Mouse (Mus musculus) heart, adult 18-20 months (tissue): ENCODE results near the gene Dapk3. TPM values are rescaled to one million over a fixed set of nuclear protein-coding genes. Genes with fewer than 3 reads are reported as not detected.
"Not testable (repeated sequence)": the region's sequence is repeated elsewhere in the genome, so short reads cannot be mapped to it uniquely, and the experiment has no call there.

Experiments used
- DNase-seq, 2 experiments: peaks; one replicate each; pipeline ENCODE4 v3.0.0; 2021 to 2022; ENCODE audit warnings: mixed read lengths in 1 of 2
- total RNA-seq, 2 experiments: library from RNA; stranded (reverse); gene quantifications; 2 replicates each; pipeline ENCODE4 v1.2.3; 2021

Dapk3 gene
- total RNA-seq, 2 experiments from 2014 or later = 29.9 to 34.5 TPM

GRCm38 (mm10) chr10:81145778-81146177, 37.0 kb upstream of the Dapk3 start:
- no peak for DNase-seq

DNA sequence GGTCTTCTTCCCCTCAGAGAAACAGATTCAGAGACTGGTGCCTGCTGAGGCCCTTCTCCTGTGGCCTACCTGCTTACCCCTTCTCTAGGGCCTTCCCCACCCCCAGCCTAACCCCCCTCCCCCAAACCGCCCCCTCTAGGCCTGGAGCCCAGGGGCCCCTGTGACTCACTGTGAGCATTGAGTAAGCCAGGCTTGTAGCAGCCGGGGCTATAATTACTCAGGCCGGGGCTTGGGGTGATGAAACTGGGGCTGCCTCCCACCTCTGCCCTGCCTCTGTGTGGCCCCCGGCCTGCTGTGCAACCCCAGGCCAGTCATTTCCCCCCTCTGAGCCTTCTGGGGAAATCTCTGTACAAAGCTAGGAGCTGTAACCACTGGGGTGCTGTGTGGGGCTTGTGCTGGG, 36.5 kb upstream of the Dapk3 start:
- no peak for DNase-seq

- no peak for DNase-seq
Observed at GRCm38 (mm10) chr10:81151261-81151660, 31.5 kb upstream of the Dapk3 start.

DNA sequence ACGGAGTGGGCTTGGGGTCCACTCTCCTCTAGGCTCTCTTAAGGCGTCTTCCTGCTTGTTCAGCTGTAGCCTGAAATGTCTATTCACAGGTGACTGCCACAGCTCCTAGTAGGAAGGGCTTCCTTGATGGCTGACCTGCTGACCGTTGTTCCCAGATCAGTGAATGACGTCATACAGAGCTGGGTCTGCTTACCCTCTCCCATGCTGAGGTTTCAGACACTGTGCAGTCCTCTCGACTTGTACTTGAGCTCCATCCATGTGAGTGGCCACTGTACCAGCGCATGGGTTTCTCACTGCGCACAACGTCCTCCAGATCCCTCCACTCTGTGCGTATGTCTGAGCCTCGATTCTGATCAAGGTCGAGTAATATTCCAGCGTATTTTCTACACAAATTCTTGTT, 30.2 kb upstream of the Dapk3 start:
- DNase-seq = no peak

DNA sequence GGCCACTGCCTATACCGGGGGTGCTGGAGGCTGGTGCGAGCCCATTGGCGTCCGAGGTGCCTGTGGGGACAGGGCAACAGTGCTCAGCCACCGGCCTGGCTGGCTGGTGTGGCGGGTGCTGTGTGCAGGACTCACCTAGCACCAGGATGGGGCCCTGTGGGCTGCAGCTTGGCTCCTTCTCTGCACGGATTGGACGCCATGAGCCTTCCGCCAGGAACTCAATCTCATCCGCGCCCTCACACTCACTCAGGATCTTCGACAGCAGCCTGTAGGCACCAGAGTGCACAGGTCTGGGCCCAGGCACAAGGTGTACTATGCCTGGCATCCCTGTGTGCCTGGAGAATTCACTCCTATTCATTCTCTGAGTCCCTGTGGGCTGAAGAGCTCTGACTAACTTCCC, 28.5 kb upstream of the Dapk3 start:
- no peak for DNase-seq

GRCm38 (mm10) chr10:81154736-81155135, 28.1 kb upstream of the Dapk3 start:
- no peak for DNase-seq

DNA sequence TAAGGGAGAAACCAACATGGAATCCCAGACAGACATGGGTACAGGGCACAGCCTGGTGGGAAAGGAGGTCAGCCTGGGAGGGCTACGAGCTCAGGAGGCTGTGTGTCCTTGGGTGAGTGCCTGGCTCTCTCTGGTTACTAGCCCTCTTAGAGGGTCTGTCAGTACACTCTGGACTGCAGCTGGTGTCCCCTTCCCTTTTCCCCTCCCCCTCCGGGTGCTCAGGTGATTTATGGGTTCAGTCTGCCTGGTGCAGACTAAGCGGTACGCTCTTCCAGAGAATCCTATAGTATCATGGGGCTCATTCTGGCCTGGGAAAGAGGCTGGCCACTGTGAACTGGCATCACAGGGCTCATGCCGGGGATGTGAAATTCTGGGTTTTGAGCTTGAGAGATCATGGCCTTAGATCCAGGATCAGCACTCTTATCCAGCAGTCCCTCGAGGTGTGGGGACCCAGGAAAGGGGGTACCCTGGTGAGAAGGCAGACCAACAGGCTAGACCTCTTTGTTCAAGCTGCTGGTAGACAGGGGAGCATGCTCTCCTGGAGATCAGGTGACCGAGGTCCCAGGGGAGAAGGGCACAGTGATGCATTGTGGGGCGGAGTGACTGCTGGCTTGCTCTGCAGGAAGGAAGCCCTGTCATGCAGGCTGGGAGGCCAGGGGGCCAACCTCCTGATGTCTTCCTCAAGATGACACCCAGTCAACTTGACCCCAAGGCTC, 21.0 kb upstream of the Dapk3 start:
- DNase-seq = no peak

DNA sequence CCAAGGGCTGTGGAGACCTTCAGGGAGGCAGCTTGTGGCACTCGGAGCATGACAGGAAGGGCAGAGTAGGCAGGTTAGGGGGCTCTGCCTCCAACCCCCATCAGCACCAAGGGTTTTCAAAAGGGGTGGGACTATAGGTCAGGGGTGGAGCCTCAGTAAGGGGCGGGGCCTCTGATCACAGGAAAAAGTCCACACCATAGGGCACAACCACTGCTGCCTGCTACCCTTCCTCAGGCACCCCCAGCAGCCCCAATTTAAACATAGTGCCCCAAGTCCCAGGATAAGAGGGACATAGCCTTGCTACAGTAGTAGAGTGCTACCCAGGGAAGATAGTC, 20.5 kb upstream of the Dapk3 start:
- no peak for DNase-seq

- no peak for DNase-seq
Observed at GRCm38 (mm10) chr10:81165118-81165517, 17.7 kb upstream of the Dapk3 start.

DNA sequence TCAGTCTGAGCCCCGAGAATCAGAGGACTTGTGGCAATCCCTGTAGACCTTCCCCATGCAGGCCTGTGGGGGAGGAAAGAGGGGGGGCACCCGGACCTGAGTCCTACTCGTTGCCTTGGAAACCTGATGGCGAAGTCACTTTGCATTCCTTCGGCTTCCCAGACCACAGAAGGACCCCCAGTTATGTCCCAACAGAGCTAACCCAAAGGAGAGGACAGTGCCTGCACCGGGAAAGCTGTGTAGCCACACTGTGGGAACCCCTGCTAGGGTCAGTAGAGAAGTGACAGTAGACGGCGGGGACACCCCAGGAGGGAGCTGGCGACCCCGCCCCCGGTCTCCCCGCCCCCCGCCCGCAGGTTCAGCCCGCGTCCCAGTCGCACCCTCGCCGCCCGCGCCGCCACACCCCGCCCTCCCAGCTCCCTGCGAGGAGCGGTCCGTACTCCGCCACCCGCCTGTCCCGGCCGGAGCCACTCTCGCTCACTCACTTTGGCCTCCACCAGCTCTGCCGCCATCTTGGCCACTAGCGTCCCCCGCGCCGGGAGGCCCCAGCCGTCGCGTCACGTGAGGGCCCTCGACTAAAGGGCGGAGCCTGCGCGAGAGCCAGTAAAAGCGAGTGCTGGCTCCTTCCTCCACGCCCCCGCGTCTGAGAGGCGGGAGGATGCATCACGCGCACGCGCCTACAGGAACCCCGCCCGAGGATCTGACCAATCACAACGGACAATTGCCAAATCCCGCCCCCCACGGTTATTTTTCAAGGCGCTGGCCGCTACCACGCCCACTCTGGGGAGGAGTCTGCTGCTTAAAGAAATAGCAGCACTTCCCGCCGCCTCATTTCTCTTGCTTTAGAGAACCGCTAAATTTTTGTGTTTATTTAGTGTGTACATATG, 15.4 kb upstream of the Dapk3 start, which contains the start of gene Pias4:
Pias4 (minus strand) TSS at position 724 of the 887 bp plus-strand sequence.
- DNase-seq = peak; percentile 100

- DNase-seq = no peak
Observed at GRCm38 (mm10) chr10:81168087-81168431, 14.7 kb upstream of the Dapk3 start.

- DNase-seq = peak; percentile 93 to 95
Observed at GRCm38 (mm10) chr10:81168521-81169244, 14.1 kb upstream of the Dapk3 start.

DNA sequence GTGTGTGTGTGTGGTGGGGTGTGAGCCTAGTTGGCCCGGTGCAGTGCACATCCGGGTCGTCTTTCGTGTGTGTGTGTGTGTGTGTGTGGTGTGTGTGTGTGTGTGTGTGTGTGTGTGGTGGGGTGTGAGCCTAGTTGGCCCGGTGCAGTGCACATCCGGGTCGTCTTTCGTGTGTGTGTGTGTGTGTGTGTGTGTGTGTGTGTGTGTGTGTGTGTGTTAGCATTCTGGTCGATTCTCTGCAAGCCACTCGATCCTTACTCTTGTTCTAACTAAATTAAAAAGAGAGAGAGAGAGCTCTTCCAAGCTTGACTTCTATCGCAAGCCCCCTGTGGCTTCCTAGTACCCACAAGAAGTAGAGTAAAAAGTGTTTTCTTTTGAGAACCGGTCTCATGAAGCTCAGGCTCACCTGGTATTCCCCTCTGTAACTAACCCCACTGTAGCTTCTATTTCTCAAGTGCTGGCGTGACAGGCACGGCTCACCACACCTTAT, 13.3 kb upstream of the Dapk3 start:
- peak in 1 of 2 experiments; percentile 38 for DNase-seq

DNA sequence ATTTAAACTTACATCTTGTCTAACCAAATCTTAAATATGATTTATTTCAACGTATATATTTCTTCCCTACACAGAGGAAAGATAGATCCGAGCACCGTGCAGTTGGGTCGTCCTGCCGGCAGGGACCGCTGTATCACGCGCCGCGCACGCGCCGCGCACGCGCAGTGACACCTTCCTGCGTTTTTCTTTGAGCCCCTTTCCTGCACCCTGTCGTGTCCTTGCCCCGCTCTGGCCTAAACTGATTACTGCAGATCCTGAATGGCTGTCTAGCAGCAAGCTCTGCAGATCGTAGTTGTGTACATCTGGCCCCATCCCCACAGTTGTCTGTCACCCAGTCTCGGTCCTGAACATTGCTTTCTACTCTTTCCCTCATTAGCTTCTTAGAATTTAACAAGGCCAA, 9.7 kb upstream of the Dapk3 start:
- DNase-seq = peak; percentile 82 to 90

DNA sequence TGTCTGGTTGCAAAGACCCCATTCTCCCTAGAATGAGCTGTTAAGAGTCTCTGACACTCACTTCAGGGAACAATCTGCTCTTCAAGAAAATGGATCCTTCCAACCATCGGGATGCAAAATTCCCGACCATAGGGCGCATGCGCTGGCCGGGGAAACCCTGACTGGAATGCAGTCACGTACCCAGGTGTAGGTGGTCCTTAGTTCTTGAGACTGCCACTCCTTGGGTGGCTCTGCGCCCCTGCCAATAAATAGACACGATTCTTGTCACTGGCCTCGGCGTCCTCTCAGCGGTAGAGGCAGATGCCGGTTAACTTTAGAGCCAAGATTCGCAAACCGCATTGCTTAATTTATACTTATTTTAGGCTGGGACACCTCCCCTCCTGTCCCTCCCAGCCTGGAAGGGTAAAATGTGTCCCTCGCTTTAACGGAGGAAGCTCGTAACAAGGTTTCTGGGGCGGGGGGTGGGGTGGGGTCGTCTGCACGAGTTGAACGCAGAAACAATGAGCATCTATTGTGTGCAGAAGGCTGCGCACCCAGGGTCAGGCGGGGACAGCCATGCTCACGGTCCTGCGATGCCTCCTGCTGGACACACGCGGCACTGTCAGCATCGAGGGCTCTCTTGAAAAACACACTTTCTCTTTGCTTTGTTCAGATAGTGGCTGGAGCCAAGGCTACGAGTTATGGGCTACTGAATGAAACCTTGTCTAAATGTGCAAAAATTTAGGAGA, 8.0 kb upstream of the Dapk3 start:
- peak; percentile 88 to 94 for DNase-seq

- DNase-seq = not testable (repeated sequence)
Observed at GRCm38 (mm10) chr10:81175345-81175701, 7.5 kb upstream of the Dapk3 start.

- DNase-seq = no peak
Observed at GRCm38 (mm10) chr10:81175936-81176465, 6.8 kb upstream of the Dapk3 start.

GRCm38 (mm10) chr10:81176466-81177271, 6.1 kb upstream of the Dapk3 start, which contains the start of gene Eef2:
Eef2 (plus strand) TSS chr10:81176631.
- peak; percentile 98 to 99 for DNase-seq

DNA sequence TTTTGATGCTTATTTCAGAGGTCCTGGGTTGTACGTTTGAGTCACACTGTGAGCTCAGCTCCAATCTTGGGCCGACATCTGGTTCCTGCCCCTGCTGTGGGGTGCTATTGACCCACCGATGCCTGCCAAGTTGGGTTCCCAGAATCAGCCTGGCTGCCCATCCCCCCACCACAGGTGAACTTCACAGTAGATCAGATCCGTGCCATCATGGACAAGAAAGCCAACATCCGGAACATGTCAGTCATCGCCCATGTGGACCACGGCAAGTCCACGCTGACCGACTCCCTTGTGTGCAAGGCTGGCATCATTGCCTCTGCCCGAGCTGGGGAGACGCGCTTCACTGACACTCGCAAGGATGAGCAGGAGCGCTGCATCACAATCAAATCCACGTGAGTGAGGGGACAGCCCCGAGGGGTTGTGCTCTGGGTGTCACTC, 5.3 kb upstream of the Dapk3 start:
- peak in 1 of 2 experiments; percentile 68 for DNase-seq

GRCm38 (mm10) chr10:81177958-81178712, 4.7 kb upstream of the Dapk3 start:
- peak; percentile 31 to 55 for DNase-seq
